Mouse (Mus musculus): ENCODE measurements around the gene Syvn1.
A peak's percentile ranks its signal among the peaks of the same experiment; 100 is the strongest.

Syvn1 gene

DNA sequence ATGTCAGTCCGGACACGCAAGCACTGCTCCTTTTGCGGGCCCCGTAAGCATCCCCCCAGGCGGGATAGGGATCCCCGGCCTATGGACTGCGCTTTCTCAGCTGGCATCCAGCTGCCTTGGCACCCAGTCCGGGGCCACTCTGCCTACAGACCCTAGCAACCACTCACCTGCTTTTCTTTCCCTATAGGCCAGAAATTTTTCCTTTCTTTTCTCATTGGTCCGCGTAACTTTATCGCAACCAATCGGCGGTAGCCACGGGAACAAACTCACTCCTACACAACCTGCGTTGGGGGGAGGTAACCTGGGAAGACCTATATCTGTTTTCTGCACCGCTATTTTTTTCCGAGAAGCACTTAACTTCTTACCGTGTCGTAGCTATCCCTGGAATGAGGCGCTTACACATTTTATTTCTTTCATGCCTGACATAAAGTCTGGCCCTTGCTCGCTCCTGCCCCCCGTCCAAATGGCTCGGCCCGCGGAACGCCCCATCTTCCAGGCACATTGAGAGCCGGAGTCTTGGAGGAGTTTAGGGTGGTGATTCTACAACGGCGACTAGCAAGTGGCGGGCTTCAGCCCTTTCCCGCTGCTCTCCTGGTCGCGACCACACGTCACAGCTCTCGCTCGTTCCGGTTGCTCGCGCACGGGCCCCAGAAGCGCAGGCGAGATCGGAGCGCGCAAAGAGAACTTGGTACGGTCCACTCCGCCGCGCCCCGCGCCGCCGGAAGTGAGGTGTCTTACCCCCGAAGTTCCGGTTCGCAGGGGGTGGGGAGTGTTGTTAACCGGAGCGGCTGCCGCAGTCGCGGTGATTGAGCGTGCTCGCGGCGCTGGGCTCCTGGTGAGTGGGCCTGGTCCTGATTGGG is at the start of gene Syvn1:
Gene Syvn1, plus strand, starts transcription at position 283 of the 860 bp plus-strand sequence.
- DNase-seq: peak; percentile 96

DNA sequence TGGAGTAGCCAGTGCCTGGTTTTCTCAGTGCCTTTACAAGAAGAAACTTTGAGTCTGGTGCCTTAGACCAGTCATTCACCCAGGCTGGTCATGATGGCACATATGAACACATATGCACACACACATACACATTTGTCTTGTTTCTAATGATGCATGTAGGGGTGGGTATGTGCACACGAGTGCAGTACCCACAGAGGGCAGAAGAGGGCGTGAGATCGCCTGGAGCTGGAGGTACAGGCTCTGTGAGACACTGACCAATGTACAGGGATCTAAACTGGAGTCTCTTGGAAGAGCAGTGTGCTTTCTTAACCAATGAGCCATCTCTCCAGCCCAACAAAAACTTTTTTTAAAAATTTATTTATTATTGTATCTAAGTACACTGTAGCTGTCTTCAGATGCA is 48.2 kb upstream of the Syvn1 start:
- no peak for DNase-seq

- DNase-seq: no peak
Measured at GRCm38 (mm10) chr19:5999969-6000368, 46.4 kb upstream of the Syvn1 start.

DNA sequence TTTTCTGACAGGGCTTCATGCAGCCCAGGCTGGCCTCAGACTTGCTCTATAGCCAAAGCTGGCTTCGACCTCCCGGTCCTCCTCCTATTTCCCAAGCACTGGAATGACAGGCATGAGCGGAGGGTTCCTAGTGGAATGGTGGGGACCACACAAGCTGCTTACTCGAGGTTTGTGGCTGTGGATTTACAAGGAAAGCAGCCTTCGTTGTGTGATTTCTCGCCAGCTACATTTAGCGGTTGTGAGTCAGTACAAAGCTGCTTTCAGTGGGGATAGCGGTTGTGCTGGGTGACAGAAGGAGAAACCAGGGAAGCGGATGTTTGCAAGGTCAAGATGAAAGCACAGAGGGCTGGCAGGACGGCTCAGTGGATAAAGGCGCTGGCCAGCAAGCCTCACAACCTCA is 40.8 kb upstream of the Syvn1 start:
- no peak for DNase-seq

- DNase-seq: no peak
Measured at GRCm38 (mm10) chr19:6007013-6007412, 39.4 kb upstream of the Syvn1 start.

- DNase-seq: no peak
Measured at GRCm38 (mm10) chr19:6009137-6009536, 37.2 kb upstream of the Syvn1 start.

GRCm38 (mm10) chr19:6013691-6014090 is 32.7 kb upstream of the Syvn1 start:
- DNase-seq: no peak

DNA sequence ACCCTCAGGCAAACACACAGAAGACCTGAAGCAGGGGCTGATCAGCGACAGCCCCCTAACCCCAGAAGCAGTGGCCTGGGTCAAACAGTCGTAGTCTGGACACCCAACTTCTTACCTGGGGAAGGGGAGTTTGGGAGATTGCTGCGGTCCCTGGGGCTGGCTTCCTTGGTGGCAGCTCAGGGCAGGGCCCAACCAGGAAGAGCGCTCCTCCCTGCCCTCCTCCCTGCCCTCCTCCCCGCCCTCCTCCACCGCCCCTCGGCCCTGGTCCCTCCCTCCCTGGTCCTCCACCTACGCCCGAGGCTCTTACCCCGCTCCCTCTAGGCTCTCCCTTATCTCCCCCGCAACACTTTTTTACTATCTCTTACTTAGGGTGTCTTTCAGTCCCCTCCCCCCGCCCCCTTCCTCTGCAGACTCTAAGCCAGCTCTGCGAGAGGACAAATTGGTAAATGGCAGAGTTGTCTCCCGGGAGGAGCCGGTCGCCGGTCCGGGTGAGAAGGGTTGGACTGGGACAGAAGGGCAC is 31.3 kb upstream of the Syvn1 start:
- DNase-seq: peak; percentile 57

DNA sequence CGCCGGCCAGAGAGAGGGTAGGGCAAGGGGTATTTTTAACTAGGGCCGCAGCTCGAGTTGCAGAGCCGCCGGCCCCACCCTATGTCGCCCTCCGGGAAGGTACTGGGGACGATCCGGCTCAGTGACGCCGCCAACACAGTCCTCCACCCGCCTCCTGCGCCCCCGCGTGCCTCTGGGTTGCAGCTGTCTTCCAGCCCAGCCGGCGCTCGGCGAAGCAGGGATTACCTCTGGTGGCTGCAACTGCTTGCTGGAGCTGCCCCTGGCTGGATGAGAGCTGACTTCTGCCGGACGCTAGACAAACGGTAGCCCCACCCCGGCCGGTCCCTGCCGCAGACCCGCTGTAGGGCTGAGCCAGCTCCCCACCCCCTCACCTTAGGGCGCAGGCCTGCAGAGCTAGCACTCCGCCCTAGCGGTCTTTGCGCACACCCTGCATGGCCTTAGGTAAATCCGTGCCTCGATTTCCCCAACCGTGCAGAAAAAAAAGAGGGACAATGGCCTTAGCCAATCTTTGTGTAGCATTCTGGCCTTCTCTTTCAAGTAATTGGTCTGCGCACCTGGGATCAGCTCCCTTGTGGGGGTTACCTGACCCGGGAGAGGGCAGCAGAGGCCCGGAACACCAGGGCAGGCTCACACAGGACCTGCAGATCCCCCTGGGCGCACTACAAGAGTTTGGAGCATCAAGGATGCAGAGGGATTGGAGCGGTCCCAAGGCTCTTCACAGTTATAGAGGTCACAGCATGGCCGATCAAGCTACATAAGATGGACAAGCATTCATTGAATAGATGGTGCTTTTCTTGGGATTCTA is 30.7 kb upstream of the Syvn1 start, which contains the start of gene Capn1:
Gene Capn1, minus strand, starts transcription at position 387 of the 805 bp plus-strand sequence.
- DNase-seq: peak; percentile 73

DNA sequence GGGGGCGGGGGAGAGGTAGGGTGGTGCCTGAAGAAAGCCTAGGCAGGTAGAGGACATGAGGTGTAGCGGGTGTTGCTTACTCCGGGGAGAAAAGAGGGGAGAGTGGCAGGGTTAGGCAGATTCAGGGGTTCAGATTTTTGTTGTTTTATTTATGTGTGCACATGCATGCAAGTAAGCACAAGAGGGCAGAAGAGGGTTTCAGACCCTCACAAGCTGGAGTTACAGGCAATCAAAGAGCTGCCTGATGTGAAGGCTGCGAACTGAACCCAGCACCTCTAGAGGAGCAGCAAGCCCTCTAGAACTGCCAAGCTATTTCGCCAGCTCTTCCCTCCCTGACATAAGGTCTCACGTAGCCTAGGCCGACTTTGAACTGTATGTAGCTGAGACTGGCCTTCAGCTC is 29.8 kb upstream of the Syvn1 start:
- DNase-seq: no peak

GRCm38 (mm10) chr19:6018142-6019089 is 28.0 kb upstream of the Syvn1 start:
- DNase-seq: peak; percentile 97

GRCm38 (mm10) chr19:6020276-6020675 is 26.1 kb upstream of the Syvn1 start:
- no peak for DNase-seq

- peak; percentile 30 for DNase-seq
Measured at GRCm38 (mm10) chr19:6023059-6023458, 23.3 kb upstream of the Syvn1 start.

DNA sequence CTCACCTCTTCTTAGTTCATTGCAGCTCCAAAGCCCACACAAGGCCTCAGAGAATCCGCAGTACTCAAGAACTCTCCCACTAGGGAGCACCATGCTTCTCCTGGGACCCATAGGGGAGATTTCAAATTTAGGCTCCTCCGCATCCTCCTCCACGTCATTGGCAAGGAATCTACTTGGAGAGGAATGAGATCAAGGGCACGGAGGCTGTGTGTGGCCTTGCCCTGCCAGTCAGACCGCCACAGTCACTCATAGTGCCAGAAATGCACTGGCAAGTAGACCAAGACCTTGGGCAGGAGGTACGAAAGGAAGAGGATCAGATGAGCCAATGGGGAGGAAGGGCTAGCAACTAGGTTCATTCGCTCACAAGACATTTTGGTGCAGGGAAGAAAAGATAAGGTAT is 22.4 kb upstream of the Syvn1 start:
- no peak for DNase-seq

GRCm38 (mm10) chr19:6028991-6029390 is 17.4 kb upstream of the Syvn1 start:
- peak; percentile 45 for DNase-seq

DNA sequence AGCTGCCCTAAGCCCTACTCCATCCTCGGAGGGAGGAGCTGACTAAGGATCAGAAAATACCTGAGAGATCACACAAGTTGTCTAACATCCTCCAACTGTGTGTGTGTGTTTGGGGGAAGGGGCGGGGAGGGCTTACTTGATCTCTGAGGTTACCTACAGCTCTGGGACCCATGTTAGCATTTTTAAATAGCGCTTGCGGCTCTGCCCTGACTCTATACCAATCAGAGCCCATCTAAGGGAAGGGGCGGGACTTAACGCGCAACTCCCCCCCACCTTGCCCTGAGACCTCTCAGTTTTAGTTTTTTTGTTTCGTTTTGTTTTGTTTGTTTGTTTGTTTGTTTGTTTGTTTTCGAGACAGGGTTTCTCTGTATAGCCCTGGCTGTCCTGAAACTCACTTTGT is 16.9 kb upstream of the Syvn1 start:
- DNase-seq: no peak

- DNase-seq: no peak
Measured at GRCm38 (mm10) chr19:6030520-6031280, 15.7 kb upstream of the Syvn1 start.

DNA sequence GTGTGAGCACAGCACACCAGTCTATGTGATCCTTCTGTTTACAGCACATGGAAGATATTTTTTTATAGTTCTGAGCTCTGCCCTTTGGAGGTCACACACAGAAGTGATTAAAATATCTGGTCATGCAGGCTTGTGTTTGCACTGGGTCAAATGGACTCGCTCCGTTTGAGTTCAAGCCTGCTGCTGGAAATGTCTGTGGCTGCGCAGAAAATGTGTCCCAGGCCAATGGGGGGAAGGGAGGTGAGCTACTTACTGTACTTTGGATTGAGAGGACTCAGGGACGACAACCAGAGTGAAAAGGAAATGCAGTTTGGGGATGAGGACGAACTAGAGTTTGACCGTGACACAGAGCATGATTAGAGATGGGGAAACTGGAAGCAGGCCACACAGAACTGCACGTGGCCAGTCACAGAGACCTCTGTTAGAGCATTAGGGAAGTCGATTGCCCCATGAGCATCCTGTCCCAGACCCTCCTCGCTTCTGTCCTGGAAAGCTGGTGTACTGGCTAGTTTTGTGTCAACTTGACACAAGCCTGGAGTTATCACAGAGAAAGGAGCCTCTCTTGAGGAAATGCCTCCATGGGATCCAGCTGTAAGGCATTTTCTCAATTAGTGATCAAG is 10.3 kb upstream of the Syvn1 start:
- no peak for DNase-seq

DNA sequence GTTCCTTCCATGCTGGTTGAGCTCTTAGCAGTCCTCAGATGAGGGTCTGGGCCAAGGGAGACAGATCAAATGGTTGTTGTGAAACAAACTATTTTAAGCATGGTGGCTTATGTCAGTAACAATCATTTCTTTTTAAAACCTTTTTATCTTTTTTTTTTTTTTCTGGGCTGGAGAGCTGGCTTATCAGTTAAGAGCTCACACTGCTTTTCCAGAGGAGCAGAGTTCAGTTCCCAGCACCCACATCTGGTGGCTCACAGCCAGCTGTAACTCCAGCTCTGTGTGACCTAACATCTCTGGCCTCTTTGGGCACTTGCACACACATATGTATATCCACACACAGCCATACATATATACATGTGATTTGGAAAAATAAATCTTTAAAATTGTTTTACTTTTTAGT is 8.7 kb upstream of the Syvn1 start:
- no peak for DNase-seq

DNA sequence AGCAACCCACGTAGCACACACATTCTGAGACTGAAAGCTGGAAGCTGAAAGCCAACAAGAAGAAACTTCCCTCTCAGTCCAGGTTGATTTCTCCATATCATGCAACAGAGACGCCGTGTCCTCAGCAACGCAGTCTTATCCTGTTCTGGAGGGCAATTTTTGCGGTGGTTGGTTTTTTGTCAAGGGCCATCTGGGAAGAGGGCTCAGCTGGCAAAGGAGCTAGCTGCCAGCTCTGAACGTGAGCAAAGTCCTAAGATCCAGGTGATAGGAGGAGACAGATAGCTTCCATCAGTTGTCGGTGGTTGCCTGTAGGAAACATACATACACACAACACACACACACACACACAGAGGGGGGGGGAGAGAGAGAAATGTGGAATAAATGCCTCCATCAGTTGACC is 8.1 kb upstream of the Syvn1 start:
- no peak for DNase-seq

DNA sequence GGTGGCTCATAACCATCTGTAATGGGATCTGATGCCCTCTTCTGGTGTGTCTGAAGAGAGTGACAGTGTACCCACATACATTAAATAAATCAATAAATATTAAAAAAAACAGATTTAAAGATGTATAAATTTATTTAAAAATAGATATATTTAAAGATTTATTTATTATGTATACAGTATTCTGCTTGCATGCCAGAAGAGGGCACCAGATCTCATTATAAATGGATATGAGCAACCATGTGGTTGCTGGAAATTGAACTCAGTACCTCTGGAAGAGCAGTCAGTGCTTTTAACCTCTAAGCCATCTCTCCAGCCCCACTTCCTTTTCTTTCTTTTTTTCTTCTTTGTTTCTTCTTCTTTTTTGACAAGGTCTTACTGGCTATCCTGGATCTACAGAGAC is 6.4 kb upstream of the Syvn1 start:
- no peak for DNase-seq

All from lung, postnatal 36 days (tissue).